Mouse (Mus musculus) ES-E14 (cell line): ENCODE results near the gene Kcnn1. TPM values are rescaled to one million over a fixed set of nuclear protein-coding genes. Genes with fewer than 3 reads are reported as not detected.
"Not testable (repeated sequence)": the region's sequence is repeated elsewhere in the genome, so short reads cannot be mapped to it uniquely, and the experiment has no call there.

ENCODE experiments used
- DNase-seq: peaks from one replicate; pipeline ENCODE4 v3.0.0-alpha.2; 2013; ENCODE audit warnings: low read depth, low spot score
- H3K27ac ChIP-seq: 2 replicates; pipeline ENCODE4 v1.5.1; 2012; ENCODE audit warnings: low read depth, mild to moderate bottlenecking, low read length, moderate library complexity, mixed read lengths; ENCODE audit not compliant: poor library complexity, insufficient read depth, severe bottlenecking
- H3K36me3 ChIP-seq: 2 replicates; pipeline ENCODE4 v1.6.1; 2012; ENCODE audit warnings: mild to moderate bottlenecking, low read length, moderate library complexity, mixed read lengths; ENCODE audit not compliant: control insufficient read depth, poor library complexity, insufficient read depth, severe bottlenecking
- H3K4me1 ChIP-seq, 2 experiments: fragments of 150-350 bp in 1 of 2; sonication (generic) in 1 of 2; 2 replicates each; pipeline ENCODE4 v1.6.1; 2012; ENCODE audit warnings: low read length in 2 of 2, mild to moderate bottlenecking in 1 of 2, mixed read lengths in 1 of 2; ENCODE audit not compliant: control insufficient read depth in 2 of 2, insufficient read depth in 2 of 2, poor library complexity in 1 of 2
- H3K4me3 ChIP-seq, 2 experiments: fragments of 150-350 bp in 1 of 2; sonication (generic) in 1 of 2; 2 replicates each; pipeline ENCODE4 v1.5.1; 2012; ENCODE audit warnings: low read length in 2 of 2, low read depth in 1 of 2, mild to moderate bottlenecking in 1 of 2, mixed read lengths in 1 of 2; ENCODE audit not compliant: insufficient read depth in 1 of 2, poor library complexity in 1 of 2, severe bottlenecking in 1 of 2
- H3K9ac ChIP-seq: 2 replicates; pipeline ENCODE4 v1.6.1; 2012; ENCODE audit warnings: low read depth, mild to moderate bottlenecking, low read length, mixed read lengths; ENCODE audit not compliant: poor library complexity, insufficient read depth, severe bottlenecking
- H3K9me3 ChIP-seq: fragments of 150-350 bp; sonication (generic); 2 replicates; pipeline ENCODE4 v1.6.1; 2012; ENCODE audit warnings: low read depth, mild to moderate bottlenecking, low read length; ENCODE audit not compliant: control insufficient read depth, insufficient read depth
- CHD2 ChIP-seq: IDR thresholded peaks from 2 replicates; pipeline ENCODE4 v1.6.1; 2014; ENCODE audit warnings: mild to moderate bottlenecking, low read depth, low read length, inconsistent platforms
- HCFC1 ChIP-seq: IDR thresholded peaks from 2 replicates; pipeline ENCODE4 v1.6.1; 2012; ENCODE audit warnings: low read length, inconsistent platforms, borderline replicate concordance; ENCODE audit not compliant: insufficient read depth
- MAFK ChIP-seq: IDR thresholded peaks from 2 replicates; pipeline ENCODE4 v1.6.1; 2014; ENCODE audit warnings: mild to moderate bottlenecking, low read depth, low read length, inconsistent platforms; ENCODE audit not compliant: insufficient read depth
- ZC3H11A ChIP-seq: IDR thresholded peaks from 2 replicates; pipeline ENCODE4 v1.6.1; 2012; ENCODE audit warnings: low read depth, mild to moderate bottlenecking, inconsistent platforms, low read length, borderline replicate concordance
- ZNF384 ChIP-seq: IDR thresholded peaks from 2 replicates; pipeline ENCODE4 v1.6.1; 2012; ENCODE audit warnings: low read depth, low read length, inconsistent platforms
- in situ Hi-C, 2 experiments: fragments of 600-800 bp; cut with MboI; formaldehyde crosslinking; loops; one replicate each; pipeline ENCODE4 v1.15.1; 2025; ENCODE audit warnings: low sequenced_read_pairs in 2 of 2, inconsistent platforms in 1 of 2; ENCODE audit not compliant: unreplicated experiment in 2 of 2
- total RNA-seq: library from RNA; depleted of rRNA; stranded (reverse); fragments of 300-350 nt; gene quantifications from 2 replicates; pipeline ENCODE4 v1.2.3, GENCODE M21; 2012

Kcnn1 gene
- total RNA-seq, 1 experiment, result 3.7 TPM

- peaks cover 0 to 8% of the 10 kb centered on the region in 2 experiments; a peak in 2 of 4 replicates for H3K4me1 ChIP-seq
- peaks cover 11% of the 10 kb centered on the region for H3K36me3 ChIP-seq
- no peaks in the 10 kb centered on the region for H3K9me3 ChIP-seq
- in situ Hi-C loops, result no loop called here
- H3K27ac ChIP-seq, result no peak overlapping the region
- TF ChIP-seq MAFK (no peak), HCFC1 (no peak), CHD2 (no peak), ZNF384 (no peak), ZC3H11A (no peak)
- H3K9ac ChIP-seq, result no peak overlapping the region
- no peak for DNase-seq
- no peak overlapping the region for H3K4me3 ChIP-seq
Observed at GRCm38 (mm10) chr8:70831517-70831916, 31.5 kb downstream of the Kcnn1 start.

- H3K9me3 ChIP-seq, result no peaks in the 10 kb centered on the region
- no peak for DNase-seq
- TF ChIP-seq MAFK, result no peak
- no peak for TF ChIP-seq ZC3H11A
- no peak for TF ChIP-seq ZNF384
- no peak for TF ChIP-seq HCFC1
- no peak for TF ChIP-seq CHD2
- H3K36me3 ChIP-seq, result no peaks in the 10 kb centered on the region
- in situ Hi-C loops, result no loop called here
- H3K27ac ChIP-seq, result no peak overlapping the region
- no peak overlapping the region for H3K9ac ChIP-seq
- peaks cover 0 to 4% of the 10 kb centered on the region in 2 experiments; a peak in 1 of 4 replicates for H3K4me1 ChIP-seq
- no peak overlapping the region for H3K4me3 ChIP-seq
Observed at GRCm38 (mm10) chr8:70827796-70828195, 35.3 kb downstream of the Kcnn1 start.

GRCm38 (mm10) chr8:70827010-70827409 is 36.0 kb downstream of the Kcnn1 start:
- DNase-seq, result no peak
- TF ChIP-seq CHD2 (no peak), MAFK (no peak), ZNF384 (no peak), ZC3H11A (no peak), HCFC1 (no peak)
- Histone ChIP-seq H3K4me3 (no peak overlapping the region), H3K4me1 (peaks cover 0 to 4% of the 10 kb centered on the region in 2 experiments; a peak in 1 of 4 replicates), H3K27ac (no peak overlapping the region), H3K9ac (no peak overlapping the region), H3K36me3 (no peaks in the 10 kb centered on the region), H3K9me3 (no peaks in the 10 kb centered on the region)
- in situ Hi-C loops, result no loop called here

- no peak overlapping the region for H3K4me3 ChIP-seq
- no peak overlapping the region for H3K27ac ChIP-seq
- H3K9me3 ChIP-seq, result no peaks in the 10 kb centered on the region
- TF ChIP-seq MAFK (no peak), ZC3H11A (no peak)
- in situ Hi-C loops, result no loop called here
- peaks cover 0 to 6% of the 10 kb centered on the region in 2 experiments; a peak in 1 of 4 replicates for H3K4me1 ChIP-seq
- no peak for DNase-seq
- no peak overlapping the region for H3K9ac ChIP-seq
- no peaks in the 10 kb centered on the region for H3K36me3 ChIP-seq
Observed at GRCm38 (mm10) chr8:70825816-70826215, 37.2 kb downstream of the Kcnn1 start.

GRCm38 (mm10) chr8:70823802-70824201 is 39.3 kb downstream of the Kcnn1 start:
- TF ChIP-seq ZNF384 (no peak), CHD2 (no peak), HCFC1 (no peak), ZC3H11A (no peak), MAFK (no peak)
- no peaks in the 10 kb centered on the region for H3K9me3 ChIP-seq
- H3K27ac ChIP-seq, result no peak overlapping the region
- in situ Hi-C loops, result no loop called here
- peaks cover 0 to 6% of the 10 kb centered on the region in 2 experiments; a peak in 1 of 4 replicates for H3K4me1 ChIP-seq
- no peak overlapping the region for H3K4me3 ChIP-seq
- H3K36me3 ChIP-seq, result no peaks in the 10 kb centered on the region
- H3K9ac ChIP-seq, result no peak overlapping the region
- no peak for DNase-seq

- in situ Hi-C loops, H3K9ac ChIP-seq, H3K4me3 ChIP-seq, H3K4me1 ChIP-seq, H3K36me3 ChIP-seq, H3K27ac ChIP-seq, DNase-seq, H3K9me3 ChIP-seq: not testable (repeated sequence)
Observed at GRCm38 (mm10) chr8:70822594-70822993, 40.5 kb downstream of the Kcnn1 start.
